Mouse (Mus musculus) skeletal muscle tissue, adult 2 months (tissue): ENCODE measurements at regions not wholly inside any gene's neighbourhood (a gene's known extent, or its start where the extent isn't known, plus 50 kb on each side); places are given as distances from the start of the nearest gene placed in this dataset.
A peak's percentile ranks its signal among the peaks of the same experiment; 100 is the strongest.

ENCODE experiments used
- DNase-seq: peaks from one replicate; pipeline ENCODE4 v3.0.0-alpha.2; 2012; ENCODE audit warnings: low read depth, low spot score

DNA sequence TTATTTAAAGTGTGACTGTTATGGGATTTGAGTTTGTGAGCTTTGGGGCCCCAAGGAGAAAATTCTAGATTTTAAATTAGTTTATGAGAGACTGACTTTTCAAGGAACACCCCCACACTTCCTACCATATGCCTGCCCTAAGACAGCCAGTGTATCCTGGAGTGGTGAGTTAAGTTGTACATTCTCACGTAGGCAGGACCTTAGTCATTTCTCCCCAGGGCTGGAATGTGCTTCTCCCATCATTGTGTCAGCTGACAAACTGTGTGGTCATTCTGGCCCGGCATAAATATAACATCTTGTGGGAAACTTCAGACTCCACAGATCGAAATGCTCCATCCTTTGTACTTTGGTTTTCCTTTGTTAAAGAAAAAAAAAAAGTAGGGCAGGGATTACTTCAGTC is 73.1 kb upstream of the Tfpi start:
- no peak for DNase-seq

DNA sequence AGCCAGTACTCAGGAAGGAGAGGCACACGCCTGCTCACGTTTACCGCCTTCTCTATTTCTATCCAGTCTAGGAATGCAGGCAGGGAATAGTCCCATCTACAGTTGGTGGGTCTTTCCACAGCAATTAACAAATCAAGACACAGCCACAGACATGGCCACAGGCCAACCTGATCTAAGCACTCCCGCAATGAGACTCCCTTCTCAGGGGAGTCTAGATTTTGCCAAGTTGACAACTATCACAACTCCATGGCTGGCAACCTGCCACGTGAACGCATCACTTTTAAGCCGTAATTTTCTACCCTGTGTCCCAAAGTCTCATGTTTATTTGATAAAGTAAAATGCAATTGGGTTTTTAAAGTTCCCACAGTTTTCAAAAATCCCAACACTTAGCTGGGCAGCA is 72.0 kb upstream of the Tfpi start:
- DNase-seq = no peak

- no peak for DNase-seq
Measured at GRCm38 (mm10) chr2:84545676-84546075, 69.1 kb upstream of the Tfpi start.

DNA sequence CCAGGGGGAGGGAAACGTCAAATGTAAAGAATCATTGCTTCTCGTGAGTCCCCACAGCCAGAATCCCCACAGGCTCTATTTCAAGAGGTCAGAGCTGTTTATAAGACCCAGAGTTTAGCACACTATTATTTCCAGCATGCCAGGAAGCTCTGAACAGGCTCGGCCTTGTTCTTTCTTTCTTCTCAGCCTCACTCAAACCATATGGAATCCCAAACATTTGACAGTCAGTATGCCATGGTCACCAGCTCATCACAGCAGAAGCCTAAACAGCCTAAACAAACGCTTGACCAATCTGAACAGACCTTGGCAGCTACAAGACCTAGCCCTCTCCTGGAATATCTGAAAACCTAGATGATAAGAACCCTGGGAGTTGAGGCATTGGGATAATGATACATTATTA is 68.2 kb upstream of the Tfpi start:
- no peak for DNase-seq

GRCm38 (mm10) chr2:84544146-84544545 is 67.6 kb upstream of the Tfpi start:
- no peak for DNase-seq

DNA sequence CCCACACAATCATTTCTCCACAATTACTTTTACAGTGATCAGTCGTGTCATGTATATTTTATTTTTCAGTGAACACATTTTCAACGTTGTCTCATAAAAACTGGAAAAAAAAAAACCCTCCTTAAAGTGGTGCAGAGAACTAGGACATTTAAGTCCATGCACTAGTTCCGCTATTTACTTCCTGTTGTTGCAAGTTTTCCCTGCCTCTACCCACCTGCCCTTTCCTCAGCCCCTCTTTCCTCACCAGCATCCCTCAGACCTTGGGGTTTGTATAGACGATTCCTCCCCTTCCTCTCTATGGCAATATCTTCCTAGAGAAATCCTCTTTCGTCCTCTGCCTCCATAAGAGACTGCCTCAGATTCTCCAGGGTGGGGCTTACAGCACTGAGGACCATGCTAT is 64.9 kb upstream of the Tfpi start:
- DNase-seq = no peak

DNA sequence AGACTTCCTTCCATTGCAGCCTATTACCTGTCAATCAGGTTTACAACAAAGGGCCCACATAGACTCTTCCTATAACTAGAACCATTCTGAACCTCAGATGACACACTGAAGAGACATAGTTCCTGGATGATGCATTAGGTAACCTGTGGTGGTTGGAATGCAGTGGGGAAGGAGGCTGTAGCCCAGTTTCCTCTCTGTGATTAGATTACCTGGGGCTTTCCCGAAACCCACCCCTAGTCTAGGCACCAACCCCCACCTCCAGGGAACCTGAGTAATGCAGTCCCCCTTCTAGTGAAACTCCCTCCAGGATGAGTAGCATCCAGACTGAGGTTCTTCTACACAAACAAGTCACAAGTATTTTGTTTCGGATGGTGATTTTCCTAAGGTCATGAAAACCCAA is 62.5 kb upstream of the Tfpi start:
- DNase-seq = no peak

- no peak for DNase-seq
Measured at GRCm38 (mm10) chr2:84537957-84538356, 61.4 kb upstream of the Tfpi start.

DNA sequence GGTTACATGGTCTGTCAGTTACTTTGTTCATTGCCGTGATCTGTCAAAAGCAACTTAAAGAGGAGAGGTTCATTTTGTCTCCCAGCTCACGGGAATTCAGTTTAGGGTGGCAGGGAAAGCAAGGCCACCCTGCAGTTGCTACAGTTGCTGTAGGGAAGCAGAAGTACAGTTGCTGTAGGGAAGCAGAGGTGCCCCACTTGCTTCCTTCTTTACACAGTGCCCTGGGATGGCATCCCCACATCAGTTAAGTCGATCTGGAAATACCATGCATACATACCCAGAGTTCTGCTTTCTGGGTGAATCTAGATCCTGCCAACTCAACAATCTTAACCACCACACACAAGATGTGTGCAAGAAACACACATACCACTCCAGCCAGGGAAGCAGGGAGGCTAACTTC is 54.6 kb upstream of the Tfpi start:
- no peak for DNase-seq

DNA sequence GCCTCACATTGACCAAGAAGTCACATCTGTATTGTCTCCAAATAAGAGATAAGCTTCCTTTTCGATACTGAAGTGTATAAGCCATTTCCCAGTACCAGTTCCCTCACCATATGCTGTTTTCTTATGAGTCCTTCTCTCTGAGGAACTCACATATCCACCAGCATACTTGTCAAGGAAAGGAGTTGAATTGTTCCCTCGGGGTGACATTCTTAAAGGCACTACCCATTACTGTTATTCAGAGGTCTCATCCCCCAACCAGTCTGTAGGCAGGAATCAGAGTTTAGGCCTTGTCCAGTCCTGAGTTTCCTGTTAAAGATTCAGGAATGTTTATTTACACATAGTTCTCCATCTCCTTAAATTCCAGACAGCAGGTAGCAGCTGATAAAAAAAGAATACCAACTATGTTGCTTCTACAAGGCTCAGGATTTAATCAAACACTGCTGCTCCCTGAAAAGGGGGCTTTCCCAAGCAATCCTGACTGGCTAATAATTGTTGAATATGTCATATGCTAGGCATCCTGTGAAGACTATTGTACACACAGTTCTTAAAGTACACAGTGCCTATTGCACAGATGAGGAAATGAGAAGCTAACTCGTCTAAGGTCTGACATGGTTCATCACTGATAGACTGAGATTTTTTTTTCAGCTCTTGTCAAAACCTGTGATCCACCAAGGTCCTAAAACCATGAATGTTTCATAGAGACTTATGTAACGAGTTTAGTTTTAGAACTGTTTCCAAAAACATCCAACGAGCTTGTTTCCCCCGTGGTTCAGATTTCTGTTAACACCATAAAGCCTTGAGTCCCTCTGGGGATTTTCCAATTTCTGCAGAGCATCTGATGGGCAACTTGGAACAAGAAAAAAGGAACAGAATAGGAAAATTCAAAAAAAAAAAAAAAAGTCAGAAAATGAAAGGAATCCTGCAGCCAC is 52.5 kb upstream of the Tfpi start:
- DNase-seq = peak; percentile 10
